Mouse (Mus musculus) cerebellum, adult 2 months (tissue): Measurements from ENCODE around the gene Aldob. TPM values are rescaled to one million over a fixed set of nuclear protein-coding genes. Genes with fewer than 3 reads are reported as not detected.

Experiments used
- DNase-seq, 2 experiments: peaks; one replicate each; pipeline ENCODE4 v3.0.0; 2021
- H3K27ac ChIP-seq: fragments of 200-500 bp; 2 replicates; pipeline ENCODE4 v1.5.1; 2012; ENCODE audit warnings: low read length, control low read depth, inconsistent platforms; ENCODE audit not compliant: insufficient read depth
- H3K27me3 ChIP-seq: fragments of 200-500 bp; 2 replicates; pipeline ENCODE4 v1.6.1; 2012; ENCODE audit warnings: inconsistent platforms, mild to moderate bottlenecking, low read length, moderate library complexity; ENCODE audit not compliant: control insufficient read depth, insufficient read depth
- H3K4me1 ChIP-seq: fragments of 200-500 bp; 2 replicates; pipeline ENCODE4 v1.6.1; 2011; ENCODE audit warnings: low read length; ENCODE audit not compliant: control insufficient read depth, insufficient read depth
- H3K4me3 ChIP-seq: fragments of 200-500 bp; replicated peaks from 2 replicates; pipeline ENCODE3; 2011; ENCODE audit warnings: mild to moderate bottlenecking, low read depth, low read length, control low read depth; ENCODE audit not compliant: insufficient read depth
- CTCF ChIP-seq: fragments of 200-500 bp; IDR thresholded peaks from 2 replicates; pipeline ENCODE4 v1.5.1; 2011; ENCODE audit warnings: low read depth, mild to moderate bottlenecking, control low read depth, low read length, moderate library complexity, borderline replicate concordance; ENCODE audit not compliant: insufficient read depth
- POLR2A ChIP-seq: fragments of 200-500 bp; IDR thresholded peaks from 2 replicates; pipeline ENCODE4 v1.6.1; 2011; ENCODE audit warnings: low read length, control low read depth, borderline replicate concordance; ENCODE audit not compliant: insufficient read depth
- WGBS: fragments of 180-500 bp; shearing (Covaris S2); methylation state at CpG from one replicate; pipeline ENCODE4 v1.1.7; 2018; 5-methylcytosine and 5-hydroxymethylcytosine counted together
- polyA plus RNA-seq: library from polyadenylated mRNA; depleted of rRNA; stranded (reverse); fragments of >200 nt; gene quantifications from 2 replicates; pipeline ENCODE4 v1.2.3, GENCODE M21; 2012; rRNA removed

Aldob gene
- polyA plus RNA-seq, 1 experiment, result 3.4 TPM

DNA sequence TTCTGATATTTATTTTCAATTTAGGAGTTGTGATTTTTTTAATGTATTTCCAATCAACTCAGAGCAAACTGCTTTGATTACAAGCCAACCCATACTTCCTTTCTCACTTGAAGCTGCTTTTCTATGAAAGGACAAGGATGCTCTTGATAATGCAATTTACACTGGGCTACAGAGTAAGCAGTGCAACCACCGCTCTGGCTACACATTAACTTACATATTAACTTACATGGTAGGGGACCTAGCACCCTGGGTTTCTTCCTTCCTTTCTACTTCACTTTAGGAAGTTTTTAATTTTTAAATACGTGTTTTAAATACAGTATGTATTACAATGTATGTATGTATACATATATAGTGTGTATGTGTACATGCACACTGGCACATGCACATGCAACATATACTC is 40.2 kb downstream of the Aldob start:
- Histone ChIP-seq H3K4me3 (no peak overlapping the region), H3K27ac (no peak overlapping the region), H3K4me1 (no peaks in the 10 kb centered on the region), H3K27me3 (no peaks in the 10 kb centered on the region)
- TF ChIP-seq CTCF (no peak), POLR2A (no peak)
- no peak for DNase-seq
- 95% methylated on average over 2 of the region's 2 CpGs for WGBS

DNA sequence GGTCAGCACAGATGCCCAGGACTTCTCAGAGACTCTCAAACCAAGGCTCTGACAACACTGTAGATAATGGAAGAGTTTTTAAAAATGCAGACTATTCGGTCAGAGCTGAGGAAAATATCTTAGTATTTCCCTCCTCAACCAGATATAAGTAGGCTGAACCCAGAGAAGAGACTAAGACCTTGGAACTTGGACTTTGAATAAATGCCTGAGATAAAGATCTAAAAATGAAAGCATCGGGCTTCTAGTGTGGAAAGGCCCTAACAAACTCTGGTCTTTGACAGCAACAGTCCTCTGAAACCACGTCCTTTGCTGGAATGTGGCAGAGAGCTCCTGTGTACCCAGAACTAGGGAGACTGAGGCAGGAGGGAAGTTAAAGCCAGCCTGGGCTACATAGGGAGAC is 43.0 kb downstream of the Aldob start, which contains the start of gene Baat:
Baat (minus strand) TSS at position 172 of the 400 bp plus-strand sequence.
- TF ChIP-seq CTCF, result no peak
- no peak for TF ChIP-seq POLR2A
- H3K27me3 ChIP-seq, result no peaks in the 10 kb centered on the region
- WGBS, result 87% methylated on average over 3 of the region's 3 CpGs
- no peak for DNase-seq
- H3K4me3 ChIP-seq, result no peak within 1 kb of the TSS
- no peaks in the 10 kb centered on the region for H3K4me1 ChIP-seq
- no peak within 1 kb of the TSS for H3K27ac ChIP-seq

DNA sequence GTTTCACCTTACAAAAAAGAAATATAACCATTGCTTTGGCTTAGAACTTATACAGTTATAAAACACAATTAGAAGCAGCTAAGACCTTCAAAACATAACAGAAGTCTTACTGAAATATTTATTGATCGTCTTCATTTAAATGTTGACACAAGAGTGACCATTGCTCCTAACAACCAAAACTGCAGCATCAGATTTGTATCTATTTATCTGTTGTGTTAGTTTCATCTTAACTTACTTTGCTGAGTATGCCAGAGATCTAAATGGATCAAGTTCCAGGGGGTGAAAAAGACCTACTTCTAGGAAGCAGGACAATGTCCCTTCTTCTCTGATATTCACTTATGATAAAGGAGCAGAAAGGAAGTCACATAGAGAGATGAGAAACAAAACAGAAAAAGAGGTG is 45.8 kb downstream of the Aldob start:
- Histone ChIP-seq H3K4me1 (no peaks in the 10 kb centered on the region), H3K27me3 (no peaks in the 10 kb centered on the region), H3K27ac (no peak overlapping the region), H3K4me3 (no peak overlapping the region)
- TF ChIP-seq CTCF (no peak), POLR2A (no peak)
- 96% methylated on average over 1 of the region's 1 CpGs for WGBS
- no peak for DNase-seq

Other genes with a start within 250 kb of the Aldob start
- not detected in 2 replicates for gene Acnat2, start 141.4 kb downstream of the Aldob start, polyA plus RNA-seq
- 0.11 and 0.17 TPM in 2 replicates for gene Acnat1, start 75.6 kb downstream of the Aldob start, polyA plus RNA-seq
- gene Baat, start 43.0 kb downstream of the Aldob start, polyA plus RNA-seq, result 0.23 and 0.29 TPM in 2 replicates
- 18.4 and 20.0 TPM in 2 replicates for gene Mrpl50, start 28.5 kb downstream of the Aldob start, polyA plus RNA-seq
- gene Zfp189, start 28.4 kb downstream of the Aldob start, polyA plus RNA-seq, result 4.6 and 5.0 TPM in 2 replicates
- 93.9 and 94.6 TPM in 2 replicates for gene Tmem246, start 48.3 kb upstream of the Aldob start, polyA plus RNA-seq
- 56.9 and 62.7 TPM in 2 replicates for gene Rnf20, start 82.5 kb upstream of the Aldob start, polyA plus RNA-seq
- gene Ppp3r2, start 132.5 kb upstream of the Aldob start, polyA plus RNA-seq, result 0.20 and 0.30 TPM in 2 replicates